Mouse (Mus musculus): ENCODE measurements around the gene Rag1. TPM values are rescaled to one million over a fixed set of nuclear protein-coding genes. Genes with fewer than 3 reads are reported as not detected.

The Rag1 gene
- 0.38 and 0.93 TPM in 2 replicates for total RNA-seq (2023)

GRCm38 (mm10) chr2:101649114-101649671 is at the start of gene Rag1, which contains the start of gene B230118H07Rik:
TSS of gene Rag1 (minus strand) at chr2:101649501.
TSS of gene B230118H07Rik (minus strand) at chr2:101649532.

GRCm38 (mm10) chr2:101678236-101679021 is 29.1 kb upstream of the Rag1 start, which contains the start of gene Traf6:
TSS of gene Traf6 (plus strand) at chr2:101678429.

GRCm38 (mm10) chr2:101624526-101624925 is 24.8 kb downstream of the Rag1 start, which contains the start of gene Rag2:
TSS of gene Rag2 (plus strand) at chr2:101624718.

Other genes starting within 250 kb of the Rag1 start
- 0.34 TPM in 1 of 2 replicates, not detected in the other for gene Rag2, start 24.8 kb downstream of the Rag1 start, total RNA-seq (2023)
- gene B230118H07Rik, start within 50 bp of the Rag1 start, total RNA-seq (2023) = 3.6 and 10.2 TPM in 2 replicates
- gene Traf6, start 28.9 kb upstream of the Rag1 start, total RNA-seq (2023) = 25.9 and 29.0 TPM in 2 replicates
- 9.0 and 9.4 TPM in 2 replicates for gene Prr5l, start 233.5 kb upstream of the Rag1 start, total RNA-seq (2023)
- 18.1 and 19.5 TPM in 2 replicates for gene Commd9, start 236.7 kb upstream of the Rag1 start, total RNA-seq (2023)